Mouse (Mus musculus) heart, embryonic 10.5 days (tissue): ENCODE data around the gene Prox2. TPM values are rescaled to one million over a fixed set of nuclear protein-coding genes. Genes with fewer than 3 reads are reported as not detected.

Experiments
- DNase-seq: peaks from one replicate; pipeline ENCODE4 v3.0.0-alpha.2; 2017; ENCODE audit warnings: low spot score
- H3K27ac ChIP-seq: fragments of 300-500 bp; sonication (generic); 2 replicates; pipeline ENCODE4 v1.5.1; 2016; ENCODE audit warnings: mild to moderate bottlenecking
- H3K27me3 ChIP-seq: fragments of 300-500 bp; sonication (generic); 2 replicates; pipeline ENCODE4 v1.6.1; 2016; ENCODE audit warnings: mild to moderate bottlenecking; ENCODE audit not compliant: poor library complexity, insufficient read depth, severe bottlenecking
- H3K36me3 ChIP-seq: fragments of 300-500 bp; sonication (generic); 2 replicates; pipeline ENCODE4 v1.6.1; 2016; ENCODE audit warnings: mild to moderate bottlenecking, moderate library complexity
- H3K4me1 ChIP-seq: fragments of 300-500 bp; sonication (generic); 2 replicates; pipeline ENCODE4 v1.6.1; 2016; ENCODE audit warnings: mild to moderate bottlenecking
- H3K4me3 ChIP-seq: fragments of 300-500 bp; sonication (generic); 2 replicates; pipeline ENCODE4 v1.5.1; 2016; ENCODE audit warnings: mild to moderate bottlenecking, moderate library complexity
- H3K9me3 ChIP-seq: fragments of 300-500 bp; sonication (generic); 2 replicates; pipeline ENCODE4 v1.6.1; 2016; ENCODE audit warnings: mild to moderate bottlenecking, moderate library complexity
- WGBS: fragments of 180-500 bp; shearing (Covaris S2); methylation state at CpG from one replicate; pipeline ENCODE4 v1.1.7; 2016; 5-methylcytosine and 5-hydroxymethylcytosine counted together
- polyA plus RNA-seq: library from polyadenylated mRNA; unstranded; fragments of >200 nt; fragmentation: Nextera tagmentation; extraction: Ambion mirVana; gene quantifications from 2 replicates; pipeline ENCODE4 v1.2.1, GENCODE M21; 2016

Gene Prox2
- polyA plus RNA-seq, 1 experiment from 2014 or later: 2.6 TPM

GRCm38 (mm10) chr12:85123108-85123530 lies 12.6 kb upstream of the Prox2 start:
- no peak overlapping the region for H3K4me3 ChIP-seq
- DNase-seq: no peak
- 90% methylated on average over 9 of the region's 9 CpGs for WGBS
- no peaks in the 10 kb centered on the region for H3K9me3 ChIP-seq
- no peaks in the 10 kb centered on the region for H3K4me1 ChIP-seq
- no peak overlapping the region for H3K27ac ChIP-seq
- no peaks in the 10 kb centered on the region for H3K27me3 ChIP-seq
- H3K36me3 ChIP-seq: peaks cover 98% of the 10 kb centered on the region

- Histone ChIP-seq H3K9me3 (no peaks in the 10 kb centered on the region), H3K36me3 (peaks cover 91% of the 10 kb centered on the region), H3K27ac (no peak overlapping the region), H3K4me1 (no peaks in the 10 kb centered on the region), H3K4me3 (no peak overlapping the region), H3K27me3 (no peaks in the 10 kb centered on the region)
- 91% methylated on average over 9 of the region's 9 CpGs for WGBS
- no peak for DNase-seq
Measured at GRCm38 (mm10) chr12:85121806-85122459, 11.4 kb upstream of the Prox2 start.

- Histone ChIP-seq H3K4me1 (peaks cover 22% of the 10 kb centered on the region), H3K27ac (no peak overlapping the region), H3K36me3 (peaks cover 53% of the 10 kb centered on the region), H3K4me3 (no peak overlapping the region), H3K9me3 (no peaks in the 10 kb centered on the region), H3K27me3 (no peaks in the 10 kb centered on the region)
- 84% methylated on average over 7 of the region's 7 CpGs for WGBS
- no peak for DNase-seq
Measured at GRCm38 (mm10) chr12:85115678-85116077, 5.1 kb upstream of the Prox2 start.

GRCm38 (mm10) chr12:85113917-85114316 lies 3.4 kb upstream of the Prox2 start:
- no peak overlapping the region for H3K27ac ChIP-seq
- H3K4me1 ChIP-seq: peaks cover 28% of the 10 kb centered on the region
- WGBS: 95% methylated on average over 3 of the region's 3 CpGs
- H3K36me3 ChIP-seq: peaks cover 36% of the 10 kb centered on the region
- no peaks in the 10 kb centered on the region for H3K27me3 ChIP-seq
- H3K4me3 ChIP-seq: no peak overlapping the region
- H3K9me3 ChIP-seq: no peaks in the 10 kb centered on the region
- no peak for DNase-seq

- no peaks in the 10 kb centered on the region for H3K9me3 ChIP-seq
- peaks cover 28% of the 10 kb centered on the region for H3K4me1 ChIP-seq
- DNase-seq: no peak
- WGBS: 81% methylated on average over 3 of the region's 3 CpGs
- H3K27me3 ChIP-seq: no peaks in the 10 kb centered on the region
- H3K4me3 ChIP-seq: no peak overlapping the region
- peaks cover 30% of the 10 kb centered on the region for H3K36me3 ChIP-seq
- H3K27ac ChIP-seq: peak overlapping the region; percentile 3; the same call in 1 of the 2 replicates
Measured at GRCm38 (mm10) chr12:85113337-85113736, 2.8 kb upstream of the Prox2 start.

GRCm38 (mm10) chr12:85112550-85113251 lies 2.1 kb upstream of the Prox2 start:
- no peaks in the 10 kb centered on the region for H3K27me3 ChIP-seq
- no peak for DNase-seq
- 81% methylated on average over 7 of the region's 7 CpGs for WGBS
- H3K36me3 ChIP-seq: peaks cover 24% of the 10 kb centered on the region
- H3K9me3 ChIP-seq: no peaks in the 10 kb centered on the region
- peak overlapping the region; percentile 3; the same call in 1 of the 2 replicates for H3K27ac ChIP-seq
- H3K4me3 ChIP-seq: peak overlapping the region; percentile 98
- H3K4me1 ChIP-seq: peaks cover 28% of the 10 kb centered on the region

- H3K36me3 ChIP-seq: peaks cover 8% of the 10 kb centered on the region; the same call in 1 of the 2 replicates
- peak overlapping the region; percentile 98 for H3K27ac ChIP-seq
- H3K4me3 ChIP-seq: peak overlapping the region; percentile 98
- no peaks in the 10 kb centered on the region for H3K27me3 ChIP-seq
- no peak for DNase-seq
- 16% methylated on average over 18 of the region's 18 CpGs for WGBS
- H3K9me3 ChIP-seq: no peaks in the 10 kb centered on the region
- peaks cover 36% of the 10 kb centered on the region for H3K4me1 ChIP-seq
Measured at GRCm38 (mm10) chr12:85110011-85110697, 405 bp downstream of the Prox2 start.

- H3K36me3 ChIP-seq: 0 out of 2 replicates have a peak, but pooled peaks cover 2% of the 10 kb centered on the region
- H3K4me1 ChIP-seq: peaks cover 36% of the 10 kb centered on the region
- H3K9me3 ChIP-seq: no peaks in the 10 kb centered on the region
- no peak overlapping the region for H3K27ac ChIP-seq
- DNase-seq: no peak
- WGBS: 44% methylated on average over 4 of the region's 4 CpGs
- H3K27me3 ChIP-seq: no peaks in the 10 kb centered on the region
- H3K4me3 ChIP-seq: 0 out of 2 replicates have a peak overlapping the region, but pooled peaks have one; percentile 19
Measured at GRCm38 (mm10) chr12:85109426-85109825, 1.1 kb downstream of the Prox2 start.

GRCm38 (mm10) chr12:85108643-85109042 lies 1.9 kb downstream of the Prox2 start:
- WGBS: 60% methylated on average over 3 of the region's 3 CpGs
- no peak for DNase-seq
- Histone ChIP-seq H3K4me1 (peaks cover 36% of the 10 kb centered on the region), H3K36me3 (0 out of 2 replicates have a peak, but pooled peaks cover 2% of the 10 kb centered on the region), H3K9me3 (no peaks in the 10 kb centered on the region), H3K4me3 (no peak overlapping the region), H3K27me3 (no peaks in the 10 kb centered on the region), H3K27ac (no peak overlapping the region)

GRCm38 (mm10) chr12:85106292-85106691 lies 4.3 kb downstream of the Prox2 start:
- no peak for DNase-seq
- Histone ChIP-seq H3K4me1 (peaks cover 15% of the 10 kb centered on the region), H3K36me3 (no peaks in the 10 kb centered on the region), H3K9me3 (no peaks in the 10 kb centered on the region), H3K27ac (0 out of 2 replicates have a peak overlapping the region, but pooled peaks have one; percentile 24), H3K4me3 (peak overlapping the region; percentile 46), H3K27me3 (no peaks in the 10 kb centered on the region)
- under 1% methylated on average over 8 of the region's 8 CpGs for WGBS

- Histone ChIP-seq H3K36me3 (no peaks in the 10 kb centered on the region), H3K27me3 (no peaks in the 10 kb centered on the region), H3K4me3 (no peak overlapping the region), H3K9me3 (no peaks in the 10 kb centered on the region), H3K4me1 (peaks cover 15% of the 10 kb centered on the region), H3K27ac (no peak overlapping the region)
- WGBS: 83% methylated on average over 8 of the region's 8 CpGs
- no peak for DNase-seq
Measured at GRCm38 (mm10) chr12:85104789-85105188, 5.8 kb downstream of the Prox2 start.

- DNase-seq: no peak
- H3K27ac ChIP-seq: no peak overlapping the region
Measured at GRCm38 (mm10) chr12:85103096-85103495, 7.5 kb downstream of the Prox2 start.

More at GRCm38 (mm10) chr12:85103096-85103495, 7.5 kb downstream of the Prox2 start:
- WGBS: 76% methylated on average over 8 of the region's 8 CpGs
- H3K36me3 ChIP-seq: no peaks in the 10 kb centered on the region
- peaks cover 9% of the 10 kb centered on the region for H3K4me1 ChIP-seq
- H3K4me3 ChIP-seq: no peak overlapping the region
- H3K9me3 ChIP-seq: no peaks in the 10 kb centered on the region
- H3K27me3 ChIP-seq: no peaks in the 10 kb centered on the region
